Mouse (Mus musculus) liver, embryonic 12.5 days (tissue): Measurements from ENCODE around the gene Nsrp1. TPM values are rescaled to one million over a fixed set of nuclear protein-coding genes. Genes with fewer than 3 reads are reported as not detected.
A peak's percentile ranks its signal among the peaks of the same experiment; 100 is the strongest.

Experiments used
- ATAC-seq: fragments of 200-750 bp; cut with Nextera tagmentation; 2 replicates; pipeline ENCODE4 v1.8.0; 2017; ENCODE audit warnings: moderate number of reproducible peaks, mild to moderate bottlenecking, moderate library complexity
- H3K27ac ChIP-seq: fragments of 300-500 bp; sonication (generic); 2 replicates; pipeline ENCODE4 v1.5.1; 2016; ENCODE audit warnings: mild to moderate bottlenecking
- H3K27me3 ChIP-seq: fragments of 300-500 bp; sonication (generic); replicated peaks from 2 replicates; pipeline ENCODE4 v1.6.1; 2016; ENCODE audit warnings: mild to moderate bottlenecking, moderate library complexity
- H3K36me3 ChIP-seq: fragments of 300-500 bp; sonication (generic); 2 replicates; pipeline ENCODE4 v1.6.1; 2016; ENCODE audit warnings: mild to moderate bottlenecking, moderate library complexity
- H3K4me1 ChIP-seq: fragments of 300-500 bp; sonication (generic); 2 replicates; pipeline ENCODE4 v1.6.1; 2016
- H3K4me2 ChIP-seq: fragments of 300-500 bp; sonication (generic); 2 replicates; pipeline ENCODE4 v1.6.1; 2016; ENCODE audit warnings: mild to moderate bottlenecking, moderate library complexity
- H3K4me3 ChIP-seq: fragments of 300-500 bp; sonication (generic); 2 replicates; pipeline ENCODE4 v1.5.1; 2016; ENCODE audit warnings: mild to moderate bottlenecking, moderate library complexity
- H3K9ac ChIP-seq: fragments of 300-500 bp; sonication (generic); 2 replicates; pipeline ENCODE4 v1.6.1; 2016; ENCODE audit warnings: mild to moderate bottlenecking, moderate library complexity
- H3K9me3 ChIP-seq: fragments of 300-500 bp; sonication (generic); replicated peaks from 2 replicates; pipeline ENCODE4 v1.6.1; 2016; ENCODE audit warnings: mild to moderate bottlenecking, moderate library complexity
- WGBS: fragments of 180-500 bp; shearing (Covaris S2); methylation state at CpG from one replicate; pipeline ENCODE4 v1.1.7; 2016; ENCODE audit not compliant: insufficient replicate concordance; 5-methylcytosine and 5-hydroxymethylcytosine counted together
- microRNA counts: library from miRNA; unstranded; fragments of <30 nt; microRNA quantifications from one replicate; lab custom pipeline; 2017
- microRNA-seq: library from miRNA; unstranded; fragments of <30 nt; microRNA quantifications from one replicate; pipeline ENCODE4, GENCODE M21; 2017
- polyA plus RNA-seq: library from polyadenylated mRNA; unstranded; fragments of >200 nt; fragmentation: Nextera tagmentation; extraction: Ambion mirVana; gene quantifications from 2 replicates; pipeline ENCODE4 v1.2.1, GENCODE M21; 2016

Gene Nsrp1
- polyA plus RNA-seq, 1 experiment from 2014 or later = 34.9 TPM

GRCm38 (mm10) chr11:77000741-77001140, 77.5 kb downstream of the Nsrp1 start:
- Histone ChIP-seq H3K27me3 (peaks cover 79% of the 10 kb centered on the region), H3K9ac (no peak overlapping the region), H3K4me1 (peaks cover 29% of the 10 kb centered on the region), H3K36me3 (no peaks in the 10 kb centered on the region), H3K9me3 (no peaks in the 10 kb centered on the region), H3K4me2 (no peak overlapping the region), H3K4me3 (no peak overlapping the region), H3K27ac (no peak overlapping the region)
- no peak for ATAC-seq
- 36% methylated on average over 5 of the region's 5 CpGs for WGBS

DNA sequence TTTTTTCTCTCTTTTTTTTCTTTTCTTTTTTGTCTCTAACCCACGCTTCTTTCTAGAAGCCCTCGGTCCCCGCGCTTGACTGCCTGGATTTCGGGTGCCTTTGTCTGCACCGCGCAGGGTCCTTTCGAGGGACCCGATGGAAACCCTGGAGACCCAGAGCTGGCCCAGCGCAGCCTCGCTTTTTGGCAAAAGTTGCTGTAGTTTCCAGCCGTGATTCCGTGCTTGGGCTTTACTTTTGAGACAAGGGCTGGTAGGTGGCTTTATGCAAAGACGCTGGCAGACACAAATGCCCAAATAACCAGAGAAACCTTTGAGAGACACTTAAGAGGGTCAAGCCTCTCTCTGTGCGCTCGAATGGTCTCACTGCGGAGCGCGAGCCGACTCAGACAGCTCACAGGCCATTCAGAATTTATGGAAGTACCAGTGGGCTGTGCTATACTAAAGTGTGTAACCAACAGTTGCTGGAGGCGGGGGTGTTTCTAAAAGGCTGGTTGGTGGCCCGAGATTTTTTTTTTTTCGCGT, 79.5 kb downstream of the Nsrp1 start:
- WGBS = 14% methylated on average over 24 of the region's 24 CpGs
- no peaks in the 10 kb centered on the region for H3K36me3 ChIP-seq
- peak overlapping the region; percentile 42 for H3K4me3 ChIP-seq
- peak overlapping the region; percentile 63 for H3K4me2 ChIP-seq
- H3K27me3 ChIP-seq = peaks cover 86% of the 10 kb centered on the region
- H3K9me3 ChIP-seq = no peaks in the 10 kb centered on the region
- no peak for ATAC-seq
- 0 out of 2 replicates have a peak overlapping the region, but pooled peaks have one; percentile 2 for H3K9ac ChIP-seq
- peaks cover 33% of the 10 kb centered on the region for H3K4me1 ChIP-seq
- H3K27ac ChIP-seq = no peak overlapping the region

DNA sequence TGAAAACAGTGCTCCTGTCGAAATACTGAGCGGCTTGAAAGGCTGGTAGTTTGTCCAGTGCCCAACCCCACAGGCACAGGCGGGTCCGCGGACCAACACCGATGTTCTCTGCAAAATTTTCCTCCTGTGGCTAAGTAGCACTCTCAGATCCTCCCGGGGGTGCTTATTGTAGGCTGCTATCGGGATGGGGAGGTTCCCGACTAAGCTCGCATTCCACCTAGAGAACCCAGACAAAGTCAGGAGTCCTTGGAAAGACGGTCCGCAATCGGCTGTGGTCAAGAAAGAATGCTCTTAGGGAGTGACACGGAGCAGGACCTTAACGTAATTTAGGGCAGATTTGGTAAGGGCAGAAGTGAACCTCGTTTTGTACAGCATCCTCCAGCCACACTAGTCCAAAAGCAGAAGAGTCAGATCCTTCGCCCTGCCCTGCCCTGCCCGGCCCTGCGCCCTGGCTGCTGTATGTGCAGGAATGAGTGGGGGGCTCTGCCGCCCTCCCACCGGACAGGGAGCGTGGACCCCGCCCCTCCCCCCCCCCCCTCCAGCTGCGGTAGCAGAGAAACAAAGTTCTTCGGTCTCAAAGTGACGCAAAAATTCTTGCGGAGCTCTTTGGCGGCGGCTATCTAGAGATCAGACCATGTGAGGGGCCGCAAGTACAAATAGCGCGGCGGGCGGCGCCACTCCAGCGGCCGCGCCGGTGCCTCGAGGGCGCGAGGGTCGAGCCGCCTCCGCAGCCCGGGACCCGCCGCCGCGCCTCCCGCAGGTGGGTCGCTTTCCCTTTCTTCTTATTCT, 80.1 kb downstream of the Nsrp1 start, which contains the start of gene Slc6a4:
Gene Slc6a4, plus strand, starts transcription at position 688 of the 789 bp plus-strand sequence.
- Histone ChIP-seq H3K4me1 (peaks cover 33% of the 10 kb centered on the region), H3K9me3 (no peaks in the 10 kb centered on the region), H3K4me2 (peak within 1 kb of the TSS; percentile 63), H3K36me3 (no peaks in the 10 kb centered on the region), H3K27me3 (peaks cover 85% of the 10 kb centered on the region), H3K4me3 (peak within 1 kb of the TSS; percentile 42), H3K9ac (0 out of 2 replicates have a peak within 1 kb of the TSS, but pooled peaks have one; percentile 2), H3K27ac (no peak within 1 kb of the TSS)
- 1% methylated on average over 50 of the region's 52 CpGs for WGBS
- no peak for ATAC-seq

GRCm38 (mm10) chr11:76997305-76997704, 80.9 kb downstream of the Nsrp1 start:
- WGBS = under 1% methylated on average over 21 of the region's 21 CpGs
- H3K4me1 ChIP-seq = peaks cover 33% of the 10 kb centered on the region
- no peaks in the 10 kb centered on the region for H3K36me3 ChIP-seq
- H3K27ac ChIP-seq = no peak overlapping the region
- ATAC-seq = peak; percentile 57
- peak overlapping the region; percentile 63 for H3K4me2 ChIP-seq
- no peaks in the 10 kb centered on the region for H3K9me3 ChIP-seq
- peaks cover 77% of the 10 kb centered on the region for H3K27me3 ChIP-seq
- H3K4me3 ChIP-seq = peak overlapping the region; percentile 42
- no peak overlapping the region for H3K9ac ChIP-seq

DNA sequence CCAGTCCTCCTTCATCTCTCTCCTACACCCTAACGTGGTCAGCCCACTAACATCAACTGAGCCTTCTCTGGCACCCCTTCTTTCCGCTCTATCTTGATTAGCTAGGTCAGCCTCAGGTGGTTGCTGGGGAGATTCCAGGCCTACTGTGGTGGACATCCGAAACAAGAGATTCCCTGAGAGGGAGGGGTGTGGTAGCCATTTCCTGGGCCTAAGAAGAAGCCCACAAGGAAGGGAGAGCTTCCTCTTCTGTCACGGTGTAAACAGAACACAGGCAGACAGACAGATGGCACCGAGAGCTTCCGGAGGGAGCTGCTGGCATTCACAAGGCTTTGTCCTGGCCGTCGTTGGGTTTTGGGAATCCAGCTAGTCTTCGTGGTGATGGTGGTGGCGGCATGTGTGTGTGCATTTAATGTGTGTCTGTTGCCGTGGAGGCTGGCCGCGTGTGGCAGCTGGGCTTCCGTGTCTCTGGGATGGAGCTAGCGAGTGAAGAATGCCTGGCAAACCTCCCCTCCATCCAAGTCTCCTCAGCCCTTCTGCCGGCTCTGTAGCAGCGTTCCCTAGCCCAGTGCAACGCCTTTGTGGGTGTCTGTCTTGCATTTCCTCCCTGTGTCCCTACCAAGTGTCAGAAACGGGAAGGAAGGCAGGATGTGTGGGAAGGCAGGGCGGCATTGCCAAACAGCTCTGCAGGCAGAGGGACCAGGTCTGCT, 82.1 kb downstream of the Nsrp1 start:
- no peaks in the 10 kb centered on the region for H3K36me3 ChIP-seq
- H3K4me2 ChIP-seq = peak overlapping the region; percentile 20; the same call in 1 of the 2 replicates
- no peak overlapping the region for H3K27ac ChIP-seq
- H3K27me3 ChIP-seq = peaks cover 65% of the 10 kb centered on the region
- H3K9me3 ChIP-seq = no peaks in the 10 kb centered on the region
- ATAC-seq = no peak
- WGBS = 26% methylated on average over 20 of the region's 20 CpGs
- peaks cover 33% of the 10 kb centered on the region for H3K4me1 ChIP-seq
- H3K4me3 ChIP-seq = no peak overlapping the region
- no peak overlapping the region for H3K9ac ChIP-seq

MicroRNAs encoded within 50 kb of the gene (microRNA counts, 519-probe panel; counts per million panel counts)
- microRNA mmu-miR-423-3p (lab: Ali Mortazavi, UCI) = 4,608 counts per million, percentile 82 among the panel's probes with 10 or more counts
- 3,590 counts per million, percentile 76 among the panel's probes with 10 or more counts for microRNA mmu-miR-423-5p (lab: Ali Mortazavi, UCI)

Small RNAs within 50 kb of the gene (microRNA-seq; reads per million reads assigned to microRNA genes)
- 12,529 reads per million, percentile 95 among the genes with 10 or more reads in this experiment for gene Mir423

Other genes with a start within 250 kb of the Nsrp1 start
- gene Cpd, start 231.4 kb downstream of the Nsrp1 start, polyA plus RNA-seq = 10.5 and 11.3 TPM in 2 replicates
- gene Tmigd1, start 176.3 kb downstream of the Nsrp1 start, polyA plus RNA-seq = 0.10 TPM in 1 of 2 replicates, not detected in the other
- gene Blmh, start 153.6 kb downstream of the Nsrp1 start, polyA plus RNA-seq = 77.3 and 79.2 TPM in 2 replicates
- 2.2 and 2.8 TPM in 2 replicates for gene Slc6a4, start 79.8 kb downstream of the Nsrp1 start, polyA plus RNA-seq
- gene Efcab5, start 110.5 kb upstream of the Nsrp1 start, polyA plus RNA-seq = 0.11 and 0.17 TPM in 2 replicates
- 6.8 and 7.9 TPM in 2 replicates for gene Ssh2, start 137.9 kb upstream of the Nsrp1 start, polyA plus RNA-seq